Comparison of ENCODE assay signal across 8 mouse cellular contexts in the genomic region with DNA sequence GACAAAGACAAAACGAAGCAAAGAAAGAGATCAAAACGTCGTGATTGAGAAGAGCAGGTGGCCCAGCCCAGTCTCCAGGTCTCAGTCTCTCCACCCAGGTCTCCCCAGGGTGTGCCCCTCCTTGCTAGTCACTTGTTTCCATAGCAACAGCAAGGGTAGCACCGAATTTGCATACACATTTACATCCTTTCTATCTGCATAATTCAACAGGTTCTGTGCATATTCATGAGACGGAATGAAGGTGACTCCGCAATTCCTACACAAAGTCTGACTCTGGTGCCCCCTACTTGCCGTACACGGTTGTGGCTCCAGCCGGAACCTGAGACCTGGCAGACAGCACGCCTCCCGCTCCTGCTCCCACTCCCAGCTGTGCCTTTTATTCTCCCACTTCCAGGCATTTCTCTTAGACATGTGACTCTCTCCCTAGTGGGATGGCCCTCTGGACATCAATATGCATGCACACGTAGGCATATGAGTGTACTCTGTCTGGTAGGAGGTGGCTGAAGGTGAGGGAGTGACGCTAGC. TPM values are rescaled to one million over a fixed set of nuclear protein-coding genes. Genes with fewer than 3 reads are reported as not detected.
DNase-seq lines count a peak whose midpoint lies in the region; TF ChIP-seq lines count a peak whose summit lies in the region.

No protein-coding gene starts in this region.

- H3K27me3 ChIP-seq in liver, adult 2 months (ENCODE audit: control insufficient read depth, insufficient read depth, low read length), result no peaks in the 10 kb centered on the region
- H3K27me3 ChIP-seq in myocyte (ENCODE audit: control insufficient read depth, insufficient read depth, insufficient read length), result peaks cover 12% of the 10 kb centered on the region

- DNase-seq in CD4-positive, CD25-positive, alpha-beta regulatory T cell, adult 2 months (ENCODE audit: low read depth, low spot score), result peak; percentile 76
- peak; percentile 52 to 54 for DNase-seq in adrenal gland, adult 18-20 months (ENCODE audit: low spot score in 2 of 2)
- DNase-seq in embryo, embryonic 11.5 days (ENCODE audit: low read depth, low spot score), result peak; percentile 75
- peak; percentile 44 to 54 for DNase-seq in gastrocnemius, postnatal 36 days
- DNase-seq in kidney, adult 8-10 months, result peak; percentile 79 to 80
- peak; percentile 36 for DNase-seq in liver, adult 2 months (ENCODE audit: extremely low read depth, low read depth, low spot score)
- peak; percentile 70 for DNase-seq in testis, postnatal 10 days (ENCODE audit: low spot score)

- H3K36me3 ChIP-seq in liver, adult 2 months (ENCODE audit: control insufficient read depth, insufficient read depth, low read length), result no peaks in the 10 kb centered on the region
- no peaks in the 10 kb centered on the region for H3K36me3 ChIP-seq in myocyte (ENCODE audit: control insufficient read depth, insufficient read depth)

- intact Hi-C loops in gastrocnemius, postnatal 36 days (cut with DNase I), result loop anchor here (5.0 kb wide), 4 partner anchors 50 to 185 kb away; no protein-coding TSS in a partner anchor

- WGBS in liver, adult 2 months, result 12% methylated on average over 13 of the region's 13 CpGs

- no peak overlapping the region for H3ac ChIP-seq in myocyte (ENCODE audit: control insufficient read depth, insufficient read length)

- H3K27ac ChIP-seq in liver, adult 2 months (replicated peaks; ENCODE audit: insufficient read depth, low read depth, low read length), result no peak overlapping the region

- peak overlapping the region; percentile 52 for H3K4me2 ChIP-seq in myocyte (ENCODE audit: low read depth)

- TF ChIP-seq POLR2A in liver, adult 2 months (IDR thresholded peaks at IDR 0.05; ENCODE audit: extremely low read depth, insufficient read depth, low read length), result no peak
- TF ChIP-seq POLR2A in myocyte (IDR thresholded peaks at IDR 0.05; ENCODE audit: insufficient read length, low read depth), result no peak

- no peak overlapping the region for H3K4me3 ChIP-seq in liver, adult 2 months (ENCODE audit: insufficient read depth, low read depth, low read length)
- no peak overlapping the region for H3K4me3 ChIP-seq in myocyte

- peak; percentile 72 for TF ChIP-seq CTCF in liver, adult 2 months (IDR thresholded peaks at IDR 0.05; ENCODE audit: low read depth, low read length)

- H3K9ac ChIP-seq in liver, adult 2 months (ENCODE audit: low read depth, low read length), result no peak overlapping the region

- no peaks in the 10 kb centered on the region for H3K79me2 ChIP-seq in liver, adult 2 months (ENCODE audit: control insufficient read depth, insufficient read depth, low read length)
- H3K79me2 ChIP-seq in myocyte (ENCODE audit: control insufficient read depth, insufficient read depth), result no peaks in the 10 kb centered on the region

- peaks cover 4% of the 10 kb centered on the region; the same call in 1 of the 2 replicates for H3K4me1 ChIP-seq in liver, adult 2 months (ENCODE audit: control insufficient read depth, insufficient read depth, low read length)

TF ChIP-seq in myocyte, 11 proteins besides CTCF, POLR2A, EP300 and RAD21:
- no peak for TF ChIP-seq TCF3 (IDR thresholded peaks at IDR 0.05; ENCODE audit: insufficient read length, low read depth)
- TF ChIP-seq TCF12 (IDR thresholded peaks at IDR 0.05; ENCODE audit: insufficient read depth, poor library complexity, severe bottlenecking), result no peak
- no peak for TF ChIP-seq MYOG (IDR thresholded peaks at IDR 0.05; ENCODE audit: control insufficient read depth in 1 of 3, insufficient read depth in 1 of 3, insufficient read length in 2 of 3, low read depth in 2 of 3)
- TF ChIP-seq MAX (IDR thresholded peaks at IDR 0.05; ENCODE audit: low read depth), result no peak
- TF ChIP-seq MYOD1 (IDR thresholded peaks at IDR 0.05; ENCODE audit: control insufficient read depth in 1 of 3, insufficient read length in 2 of 3, low read depth in 2 of 3), result peak in 1 of 3 experiments; percentile 16
- no peak for TF ChIP-seq REST (IDR thresholded peaks at IDR 0.05; ENCODE audit: insufficient read depth, insufficient read length)
- no peak for TF ChIP-seq POLR2AphosphoS2 (IDR thresholded peaks at IDR 0.05; ENCODE audit: insufficient read length, low read depth)

RNA-seq across cellular contexts. Expression of a gene that starts 6.3 kb away (rescaled TPM):
- 10 to 100 TPM; 34.3 to 37.0 TPM for total RNA-seq in adrenal gland, adult 18-20 months (2021)
- total RNA-seq in gastrocnemius, postnatal 36 days (2021), result 10 to 100 TPM; 46.8 to 50.0 TPM
- 20.5 and 21.4 TPM in 2 replicates for total RNA-seq in liver, adult 2 months (2014; rRNA removed)
- 59.1 and 60.6 TPM in 2 replicates for polyA plus RNA-seq in liver, adult 2 months (2012; rRNA removed)
- 43.8 TPM for polyA plus RNA-seq in myocyte (2012; fragmentation: generic; extraction: Trizol)

RNA-seq across cellular contexts. Expression of a gene that starts 7.3 kb away (rescaled TPM):
- 10 to 100 TPM; 83.8 to 95.0 TPM for total RNA-seq in adrenal gland, adult 18-20 months (2021)
- total RNA-seq in gastrocnemius, postnatal 36 days (2021), result 10 to 100 TPM; 30.8 to 41.2 TPM
- 38.6 and 42.4 TPM in 2 replicates for total RNA-seq in liver, adult 2 months (2014; rRNA removed)
- 129 and 155 TPM in 2 replicates for polyA plus RNA-seq in liver, adult 2 months (2012; rRNA removed)
- polyA plus RNA-seq in myocyte (2012; fragmentation: generic; extraction: Trizol), result 3.3 TPM

RNA-seq across cellular contexts. Expression of a gene that starts 10.2 kb away (rescaled TPM):
- total RNA-seq in adrenal gland, adult 18-20 months (2021), result 10 to 100 TPM; 36.2 to 36.6 TPM
- total RNA-seq in gastrocnemius, postnatal 36 days (2021), result 10 to 100 TPM; 24.8 to 31.1 TPM
- total RNA-seq in liver, adult 2 months (2014; rRNA removed), result 0.74 and 0.87 TPM in 2 replicates
- polyA plus RNA-seq in liver, adult 2 months (2012; rRNA removed), result 1.8 and 2.3 TPM in 2 replicates
- polyA plus RNA-seq in myocyte (2012; fragmentation: generic; extraction: Trizol), result 0.06 TPM

RNA-seq across cellular contexts. Expression of a gene that starts 15.9 kb away (rescaled TPM):
- total RNA-seq in adrenal gland, adult 18-20 months (2021), result 100 to 1,000 TPM; 115 to 123 TPM
- total RNA-seq in gastrocnemius, postnatal 36 days (2021), result 10 to 100 TPM; 40.9 to 41.9 TPM
- total RNA-seq in liver, adult 2 months (2014; rRNA removed), result 33.4 and 40.2 TPM in 2 replicates
- 43.2 and 44.5 TPM in 2 replicates for polyA plus RNA-seq in liver, adult 2 months (2012; rRNA removed)
- polyA plus RNA-seq in myocyte (2012; fragmentation: generic; extraction: Trizol), result 155 TPM

RNA-seq across cellular contexts. Expression of a gene that starts 23.9 kb away (rescaled TPM):
- not detected for total RNA-seq in adrenal gland, adult 18-20 months (2021)
- total RNA-seq in gastrocnemius, postnatal 36 days (2021), result not detected
- total RNA-seq in liver, adult 2 months (2014; rRNA removed), result not detected in 2 replicates
- not detected in 2 replicates for polyA plus RNA-seq in liver, adult 2 months (2012; rRNA removed)
- polyA plus RNA-seq in myocyte (2012; fragmentation: generic; extraction: Trizol), result not detected

Comparison
In these comparisons a context has a peak if more than half of its experiments do, and no peak if none do; other contexts are left out.
1. RNA of a gene that starts 10.2 kb away (total RNA-seq): 36.2 to 36.6 TPM in adrenal gland, adult 18-20 months and 24.8 to 31.1 TPM in gastrocnemius, postnatal 36 days; 0.74 to 0.87 TPM in liver, adult 2 months; every median in the first group is over 10 times any median in the second.
2. Peak in every context shown above with its lines, with median percentiles within 50 percentile points of each other: DNase-seq.